Mouse (Mus musculus) kidney, postnatal 0 days (tissue): Measurements from ENCODE around the gene Cap1. TPM values are rescaled to one million over a fixed set of nuclear protein-coding genes. Genes with fewer than 3 reads are reported as not detected.

ENCODE experiments used
- ATAC-seq: fragments of 200-750 bp; cut with Nextera tagmentation; replicated peaks from 2 replicates; pipeline ENCODE4 v1.8.0; 2017; ENCODE audit warnings: low read depth, moderate number of reproducible peaks, moderate TSS enrichment, moderate library complexity; ENCODE audit not compliant: low FRiP score
- DNase-seq: peaks from one replicate; pipeline ENCODE4 v3.0.0-alpha.2; 2016; ENCODE audit warnings: low spot score
- H3K27ac ChIP-seq: fragments of 300-500 bp; sonication (generic); 2 replicates; pipeline ENCODE4 v1.5.1; 2014; ENCODE audit warnings: mild to moderate bottlenecking
- H3K27me3 ChIP-seq: fragments of 300-500 bp; sonication (generic); 2 replicates; pipeline ENCODE4 v1.6.1; 2014; ENCODE audit warnings: low read length, mixed read lengths; ENCODE audit not compliant: insufficient read depth
- H3K36me3 ChIP-seq: fragments of 300-500 bp; sonication (generic); 2 replicates; pipeline ENCODE4 v1.6.1; 2014; ENCODE audit warnings: low read length, mixed read lengths; ENCODE audit not compliant: insufficient read depth
- H3K4me1 ChIP-seq: fragments of 300-500 bp; sonication (generic); replicated peaks from 2 replicates; pipeline ENCODE4 v1.6.1; 2014; ENCODE audit warnings: antibody characterized with exemption, low read length, mixed read lengths; ENCODE audit not compliant: insufficient read depth
- H3K4me2 ChIP-seq: fragments of 300-500 bp; sonication (generic); 2 replicates; pipeline ENCODE4 v1.6.1; 2014; ENCODE audit warnings: mild to moderate bottlenecking, low read length, moderate library complexity, mixed read lengths
- H3K4me3 ChIP-seq: fragments of 300-500 bp; sonication (generic); replicated peaks from 2 replicates; pipeline ENCODE4 v1.5.1; 2014; ENCODE audit warnings: low read depth, low read length
- H3K9ac ChIP-seq: fragments of 300-500 bp; sonication (generic); 2 replicates; pipeline ENCODE4 v1.6.1; 2014; ENCODE audit warnings: low read depth, low read length
- H3K9me3 ChIP-seq: fragments of 300-500 bp; sonication (generic); replicated peaks from 2 replicates; pipeline ENCODE4 v1.6.1; 2016; ENCODE audit warnings: low read length, inconsistent platforms, mixed read lengths
- CTCF ChIP-seq: IDR thresholded peaks from 2 replicates; pipeline ENCODE4 v1.5.1; 2016; ENCODE audit warnings: antibody characterized with exemption, low read depth, mild to moderate bottlenecking, moderate library complexity
- WGBS: fragments of 180-500 bp; shearing (Covaris S2); extraction: QIAGEN DNeasy Blood & Tissue Kit; methylation state at CpG from one replicate; pipeline ENCODE4 v1.1.7; 2014; 5-methylcytosine and 5-hydroxymethylcytosine counted together
- polyA plus RNA-seq: library from polyadenylated mRNA; unstranded; fragments of >200 nt; fragmentation: Nextera tagmentation; extraction: Ambion mirVana; gene quantifications from 2 replicates; pipeline ENCODE4 v1.2.1, GENCODE M21; 2015

Gene Cap1
- polyA plus RNA-seq, 1 experiment from 2014 or later = 63.7 TPM

DNA sequence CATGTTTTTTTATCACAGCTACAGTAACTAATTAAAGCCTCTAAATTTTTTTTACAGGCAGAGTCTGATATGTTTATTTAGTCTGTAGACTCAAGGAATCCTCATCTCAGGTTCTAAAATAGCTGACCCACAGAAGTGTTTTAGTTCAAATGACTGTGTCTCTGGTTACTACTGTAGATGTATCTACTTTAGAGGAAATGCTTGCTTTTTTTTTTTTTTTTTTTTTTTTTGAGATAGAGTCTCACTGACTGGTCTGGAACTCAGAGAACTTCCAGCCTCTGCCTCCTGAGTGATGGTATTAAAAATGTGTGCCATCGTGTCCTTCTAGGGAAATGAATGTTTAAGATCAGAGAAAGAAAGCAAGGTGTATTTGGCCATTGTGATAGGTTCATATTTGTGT is 69.7 kb downstream of the Cap1 start:
- no peak overlapping the region for H3K4me2 ChIP-seq
- no peaks in the 10 kb centered on the region for H3K27me3 ChIP-seq
- peak; percentile 3 for DNase-seq
- H3K4me3 ChIP-seq = no peak overlapping the region
- 59% methylated on average over 1 of the region's 1 CpGs for WGBS
- H3K27ac ChIP-seq = no peak overlapping the region
- H3K9ac ChIP-seq = no peak overlapping the region
- no peaks in the 10 kb centered on the region for H3K36me3 ChIP-seq
- no peak for TF ChIP-seq CTCF
- ATAC-seq = no peak
- H3K9me3 ChIP-seq = no peaks in the 10 kb centered on the region
- H3K4me1 ChIP-seq = no peaks in the 10 kb centered on the region

- no peak for TF ChIP-seq CTCF
- Histone ChIP-seq H3K4me3 (no peak overlapping the region), H3K4me1 (no peaks in the 10 kb centered on the region), H3K9me3 (no peaks in the 10 kb centered on the region), H3K27ac (no peak overlapping the region), H3K36me3 (no peaks in the 10 kb centered on the region), H3K27me3 (no peaks in the 10 kb centered on the region), H3K4me2 (no peak overlapping the region), H3K9ac (no peak overlapping the region)
- ATAC-seq (no peak), DNase-seq (no peak)
- WGBS = 68% methylated on average over 2 of the region's 2 CpGs
These were observed 74.0 kb downstream of the Cap1 start for GRCm38 (mm10) chr4:122811824-122812223.

GRCm38 (mm10) chr4:122811180-122811579 is 74.7 kb downstream of the Cap1 start:
- ATAC-seq (no peak), DNase-seq (no peak)
- Histone ChIP-seq H3K27me3 (no peaks in the 10 kb centered on the region), H3K27ac (no peak overlapping the region), H3K9me3 (no peaks in the 10 kb centered on the region), H3K9ac (no peak overlapping the region), H3K4me1 (no peaks in the 10 kb centered on the region), H3K4me2 (no peak overlapping the region), H3K36me3 (no peaks in the 10 kb centered on the region), H3K4me3 (no peak overlapping the region)
- 59% methylated on average over 1 of the region's 1 CpGs for WGBS
- TF ChIP-seq CTCF = no peak

Other genes starting within 250 kb of the Cap1 start
- not detected in 2 replicates for gene 9530002B09Rik, start 196.8 kb downstream of the Cap1 start, polyA plus RNA-seq
- gene Ppt1, start 49.8 kb downstream of the Cap1 start, polyA plus RNA-seq = 74.4 and 77.6 TPM in 2 replicates
- 1.8 and 2.1 TPM in 2 replicates for gene Mfsd2a, start 75.1 kb upstream of the Cap1 start, polyA plus RNA-seq
- 6.5 and 7.1 TPM in 2 replicates for gene Mycl, start 109.6 kb upstream of the Cap1 start, polyA plus RNA-seq
- 15.7 and 17.1 TPM in 2 replicates for gene Trit1, start 130.5 kb upstream of the Cap1 start, polyA plus RNA-seq
- gene Bmp8b, start 219.1 kb upstream of the Cap1 start, polyA plus RNA-seq = 0.34 and 0.38 TPM in 2 replicates
- 0.17 and 0.20 TPM in 2 replicates for gene Oxct2b, start 230.2 kb upstream of the Cap1 start, polyA plus RNA-seq